Mouse (Mus musculus) intestine, embryonic 16.5 days (tissue): ENCODE results near the gene Zfp60. TPM values are rescaled to one million over a fixed set of nuclear protein-coding genes. Genes with fewer than 3 reads are reported as not detected.

Source experiments
- polyA plus RNA-seq: library from polyadenylated mRNA; unstranded; fragments of >200 nt; fragmentation: Nextera tagmentation; extraction: Ambion mirVana; gene quantifications from 2 replicates; pipeline ENCODE4 v1.2.1, GENCODE M21; 2015

The Zfp60 gene
- polyA plus RNA-seq, 1 experiment from 2014 or later = 18.3 TPM

Other genes starting within 250 kb of the Zfp60 start
- gene Sertad1, start 244.5 kb upstream of the Zfp60 start, polyA plus RNA-seq = 40.9 and 43.4 TPM in 2 replicates
- gene Prx, start 232.1 kb upstream of the Zfp60 start, polyA plus RNA-seq = 2.2 and 2.6 TPM in 2 replicates
- 0.26 and 0.49 TPM in 2 replicates for gene Hipk4, start 208.1 kb upstream of the Zfp60 start, polyA plus RNA-seq
- 65.6 and 73.0 TPM in 2 replicates for gene Pld3, start 178.2 kb upstream of the Zfp60 start, polyA plus RNA-seq
- gene 2310022A10Rik, start 178.2 kb upstream of the Zfp60 start, polyA plus RNA-seq = 21.5 and 21.8 TPM in 2 replicates
- gene Akt2, start 139.8 kb upstream of the Zfp60 start, polyA plus RNA-seq = 58.5 and 60.3 TPM in 2 replicates
- gene Ttc9b, start 77.5 kb upstream of the Zfp60 start, polyA plus RNA-seq = 1.5 and 1.8 TPM in 2 replicates
- 2.2 and 2.9 TPM in 2 replicates for gene Map3k10, start 56.8 kb upstream of the Zfp60 start, polyA plus RNA-seq
- gene Zfp607b, start 42.0 kb upstream of the Zfp60 start, polyA plus RNA-seq = 2.1 and 2.2 TPM in 2 replicates
- 1.3 TPM in 2 replicates for gene Zfp626, start 75.8 kb downstream of the Zfp60 start, polyA plus RNA-seq
- gene Zfp59, start 107.2 kb downstream of the Zfp60 start, polyA plus RNA-seq = 6.0 and 6.2 TPM in 2 replicates
- gene Zfp607a, start 126.1 kb downstream of the Zfp60 start, polyA plus RNA-seq = 3.2 and 3.4 TPM in 2 replicates
- gene Zfp974, start 198.1 kb downstream of the Zfp60 start, polyA plus RNA-seq = 5.8 and 6.1 TPM in 2 replicates
- 11.6 and 13.6 TPM in 2 replicates for gene Zfp780b, start 247.8 kb downstream of the Zfp60 start, polyA plus RNA-seq